Mouse (Mus musculus): ENCODE measurements around the gene Fam219a.

The Fam219a gene

GRCm38 (mm10) chr4:41504325-41504724, 65.0 kb downstream of the Fam219a start:
- DNase-seq, result no peak

- peak; percentile 98 for DNase-seq
These were observed 66.3 kb downstream of the Fam219a start, which contains the start of gene AI464131 for GRCm38 (mm10) chr4:41502986-41503412. Gene AI464131 (minus strand): TSS chr4:41503076.

GRCm38 (mm10) chr4:41502171-41502940, 67.0 kb downstream of the Fam219a start:
- DNase-seq, result peak; percentile 56

- DNase-seq, result no peak
These were observed 68.6 kb downstream of the Fam219a start for GRCm38 (mm10) chr4:41500787-41501186.

GRCm38 (mm10) chr4:41499619-41500018, 69.7 kb downstream of the Fam219a start:
- DNase-seq, result no peak

GRCm38 (mm10) chr4:41498921-41499391, 70.4 kb downstream of the Fam219a start:
- DNase-seq, result peak; percentile 64

- peak; percentile 32 for DNase-seq
These were observed 71.1 kb downstream of the Fam219a start for GRCm38 (mm10) chr4:41497995-41498845.

GRCm38 (mm10) chr4:41497579-41497978, 71.8 kb downstream of the Fam219a start:
- DNase-seq, result peak; percentile 78

GRCm38 (mm10) chr4:41497046-41497445, 72.3 kb downstream of the Fam219a start:
- DNase-seq, result no peak

- no peak for DNase-seq
These were observed 73.5 kb downstream of the Fam219a start for GRCm38 (mm10) chr4:41495850-41496249.

GRCm38 (mm10) chr4:41495076-41495475, 74.3 kb downstream of the Fam219a start:
- no peak for DNase-seq

GRCm38 (mm10) chr4:41494378-41494777, 75.0 kb downstream of the Fam219a start:
- no peak for DNase-seq

GRCm38 (mm10) chr4:41493464-41494116, 75.7 kb downstream of the Fam219a start:
- no peak for DNase-seq

- DNase-seq, result no peak
These were observed 76.4 kb downstream of the Fam219a start for GRCm38 (mm10) chr4:41492951-41493350.

GRCm38 (mm10) chr4:41481601-41482017, 87.7 kb downstream of the Fam219a start:
- DNase-seq, result peak; percentile 56

- no peak for DNase-seq
These were observed 89.1 kb downstream of the Fam219a start for GRCm38 (mm10) chr4:41480254-41480653.

GRCm38 (mm10) chr4:41479456-41479804, 89.9 kb downstream of the Fam219a start:
- DNase-seq, result no peak

- DNase-seq, result peak; percentile 33
These were observed 90.4 kb downstream of the Fam219a start for GRCm38 (mm10) chr4:41478751-41479455.

GRCm38 (mm10) chr4:41477648-41478160, 91.6 kb downstream of the Fam219a start:
- no peak for DNase-seq

GRCm38 (mm10) chr4:41471384-41471689, 98.0 kb downstream of the Fam219a start:
- DNase-seq, result no peak

GRCm38 (mm10) chr4:41470684-41471383, 98.5 kb downstream of the Fam219a start:
- peak; percentile 39 for DNase-seq
